Mouse (Mus musculus) hindbrain, embryonic 13.5 days (tissue): ENCODE results near the gene Sco1. TPM values are rescaled to one million over a fixed set of nuclear protein-coding genes. Genes with fewer than 3 reads are reported as not detected.

Experiments
- ATAC-seq: fragments of 200-750 bp; cut with Nextera tagmentation; 2 replicates; pipeline ENCODE4 v1.8.0; 2017; ENCODE audit warnings: moderate TSS enrichment; ENCODE audit not compliant: low FRiP score
- H3K27ac ChIP-seq: fragments of 300-500 bp; sonication (generic); 2 replicates; pipeline ENCODE4 v1.5.1; 2015; ENCODE audit warnings: inconsistent platforms, mild to moderate bottlenecking, moderate library complexity
- H3K27me3 ChIP-seq: fragments of 300-500 bp; sonication (generic); 2 replicates; pipeline ENCODE4 v1.6.1; 2015; ENCODE audit warnings: mild to moderate bottlenecking, inconsistent platforms
- H3K36me3 ChIP-seq: fragments of 300-500 bp; sonication (generic); 2 replicates; pipeline ENCODE4 v1.6.1; 2015; ENCODE audit warnings: mild to moderate bottlenecking, inconsistent platforms
- H3K4me1 ChIP-seq: fragments of 300-500 bp; sonication (generic); replicated peaks from 2 replicates; pipeline ENCODE4 v1.6.1; 2015; ENCODE audit warnings: inconsistent platforms
- H3K4me2 ChIP-seq: fragments of 300-500 bp; sonication (generic); 2 replicates; pipeline ENCODE4 v1.6.1; 2015; ENCODE audit warnings: inconsistent platforms, mild to moderate bottlenecking, moderate library complexity
- H3K4me3 ChIP-seq: fragments of 300-500 bp; sonication (generic); 2 replicates; pipeline ENCODE4 v1.5.1; 2015; ENCODE audit warnings: mild to moderate bottlenecking, inconsistent platforms
- H3K9ac ChIP-seq: fragments of 300-500 bp; sonication (generic); 2 replicates; pipeline ENCODE4 v1.6.1; 2015; ENCODE audit warnings: mild to moderate bottlenecking, inconsistent platforms
- H3K9me3 ChIP-seq: fragments of 300-500 bp; sonication (generic); 2 replicates; pipeline ENCODE4 v1.6.1; 2016; ENCODE audit warnings: inconsistent platforms
- WGBS: fragments of 180-500 bp; shearing (Covaris S2); methylation state at CpG from one replicate; pipeline ENCODE4 v1.1.7; 2015; 5-methylcytosine and 5-hydroxymethylcytosine counted together
- polyA plus RNA-seq: library from polyadenylated mRNA; unstranded; fragments of >200 nt; fragmentation: Nextera tagmentation; extraction: Ambion mirVana; gene quantifications from 2 replicates; pipeline ENCODE4 v1.2.1, GENCODE M21; 2015

Gene Sco1
- polyA plus RNA-seq, 1 experiment from 2014 or later, result 13.1 TPM

- WGBS, result 16% methylated on average over 6 of the region's 6 CpGs
- Histone ChIP-seq H3K9me3 (no peaks in the 10 kb centered on the region), H3K36me3 (no peaks in the 10 kb centered on the region), H3K4me2 (peak overlapping the region; percentile 59), H3K9ac (no peak overlapping the region), H3K4me3 (no peak overlapping the region), H3K27me3 (peaks cover 7% of the 10 kb centered on the region; the same call in 1 of the 2 replicates), H3K27ac (no peak overlapping the region), H3K4me1 (peaks cover 22% of the 10 kb centered on the region)
- ATAC-seq, result no peak
Measured at GRCm38 (mm10) chr11:67023802-67024340, 28.6 kb upstream of the Sco1 start.

GRCm38 (mm10) chr11:67024867-67025477, 27.5 kb upstream of the Sco1 start, which contains the start of gene Tmem220:
TSS of gene Tmem220 (plus strand) at chr11:67025154.
- Histone ChIP-seq H3K27ac (0 out of 2 replicates have a peak within 1 kb of the TSS, but pooled peaks have one; percentile 19), H3K4me3 (peak within 1 kb of the TSS; percentile 44), H3K4me2 (peak within 1 kb of the TSS; percentile 59), H3K9me3 (no peaks in the 10 kb centered on the region), H3K27me3 (peaks cover 5% of the 10 kb centered on the region; the same call in 1 of the 2 replicates), H3K4me1 (peaks cover 20% of the 10 kb centered on the region), H3K36me3 (no peaks in the 10 kb centered on the region), H3K9ac (peak within 1 kb of the TSS; percentile 67)
- WGBS, result 2% methylated on average over 35 of the region's 35 CpGs
- ATAC-seq, result peak; percentile 93

- no peaks in the 10 kb centered on the region for H3K27me3 ChIP-seq
- no peak overlapping the region for H3K4me2 ChIP-seq
- no peaks in the 10 kb centered on the region for H3K9me3 ChIP-seq
- H3K27ac ChIP-seq, result no peak overlapping the region
- H3K4me1 ChIP-seq, result no peaks in the 10 kb centered on the region
- H3K36me3 ChIP-seq, result peaks cover under 1% of the 10 kb centered on the region; the same call in 1 of the 2 replicates
- ATAC-seq, result no peak
- 56% methylated on average over 16 of the region's 16 CpGs for WGBS
- no peak overlapping the region for H3K4me3 ChIP-seq
- no peak overlapping the region for H3K9ac ChIP-seq
Measured at GRCm38 (mm10) chr11:67030904-67031602, 21.4 kb upstream of the Sco1 start.

GRCm38 (mm10) chr11:67031603-67031915, 20.9 kb upstream of the Sco1 start:
- Histone ChIP-seq H3K4me2 (no peak overlapping the region), H3K27ac (no peak overlapping the region), H3K9ac (no peak overlapping the region), H3K27me3 (no peaks in the 10 kb centered on the region), H3K4me3 (no peak overlapping the region), H3K36me3 (peaks cover 5% of the 10 kb centered on the region), H3K4me1 (no peaks in the 10 kb centered on the region), H3K9me3 (no peaks in the 10 kb centered on the region)
- WGBS, result 75% methylated on average over 2 of the region's 2 CpGs
- ATAC-seq, result no peak

GRCm38 (mm10) chr11:67034775-67035485, 17.5 kb upstream of the Sco1 start:
- ATAC-seq, result no peak
- H3K4me2 ChIP-seq, result no peak overlapping the region
- no peak overlapping the region for H3K9ac ChIP-seq
- H3K4me1 ChIP-seq, result no peaks in the 10 kb centered on the region
- WGBS, result 87% methylated on average over 4 of the region's 4 CpGs
- H3K9me3 ChIP-seq, result no peaks in the 10 kb centered on the region
- no peaks in the 10 kb centered on the region for H3K27me3 ChIP-seq
- H3K36me3 ChIP-seq, result peaks cover 33% of the 10 kb centered on the region
- no peak overlapping the region for H3K27ac ChIP-seq
- H3K4me3 ChIP-seq, result no peak overlapping the region

GRCm38 (mm10) chr11:67036229-67036628, 16.2 kb upstream of the Sco1 start:
- no peak for ATAC-seq
- H3K4me1 ChIP-seq, result no peaks in the 10 kb centered on the region
- H3K9ac ChIP-seq, result no peak overlapping the region
- H3K9me3 ChIP-seq, result no peaks in the 10 kb centered on the region
- no peaks in the 10 kb centered on the region for H3K27me3 ChIP-seq
- no peak overlapping the region for H3K27ac ChIP-seq
- WGBS, result 91% methylated on average over 6 of the region's 6 CpGs
- no peak overlapping the region for H3K4me2 ChIP-seq
- no peak overlapping the region for H3K4me3 ChIP-seq
- H3K36me3 ChIP-seq, result peaks cover 46% of the 10 kb centered on the region

GRCm38 (mm10) chr11:67036892-67037291, 15.6 kb upstream of the Sco1 start:
- Histone ChIP-seq H3K9me3 (no peaks in the 10 kb centered on the region), H3K27me3 (no peaks in the 10 kb centered on the region), H3K36me3 (peaks cover 53% of the 10 kb centered on the region), H3K4me1 (no peaks in the 10 kb centered on the region), H3K27ac (no peak overlapping the region), H3K4me3 (no peak overlapping the region), H3K9ac (no peak overlapping the region), H3K4me2 (no peak overlapping the region)
- WGBS, result 94% methylated on average over 9 of the region's 9 CpGs
- ATAC-seq, result no peak

- no peak overlapping the region for H3K9ac ChIP-seq
- WGBS, result 93% methylated on average over 3 of the region's 3 CpGs
- no peak overlapping the region for H3K4me2 ChIP-seq
- no peak for ATAC-seq
- no peaks in the 10 kb centered on the region for H3K9me3 ChIP-seq
- no peaks in the 10 kb centered on the region for H3K27me3 ChIP-seq
- peaks cover 59% of the 10 kb centered on the region for H3K36me3 ChIP-seq
- no peak overlapping the region for H3K27ac ChIP-seq
- no peaks in the 10 kb centered on the region for H3K4me1 ChIP-seq
- no peak overlapping the region for H3K4me3 ChIP-seq
Measured at GRCm38 (mm10) chr11:67039799-67040198, 12.7 kb upstream of the Sco1 start.

- H3K4me2 ChIP-seq, result no peak overlapping the region
- H3K4me1 ChIP-seq, result no peaks in the 10 kb centered on the region
- 97% methylated on average over 6 of the region's 6 CpGs for WGBS
- H3K9me3 ChIP-seq, result no peaks in the 10 kb centered on the region
- H3K9ac ChIP-seq, result no peak overlapping the region
- H3K27ac ChIP-seq, result no peak overlapping the region
- peaks cover 61% of the 10 kb centered on the region for H3K36me3 ChIP-seq
- no peak for ATAC-seq
- no peaks in the 10 kb centered on the region for H3K27me3 ChIP-seq
- H3K4me3 ChIP-seq, result no peak overlapping the region
Measured at GRCm38 (mm10) chr11:67040483-67040882, 12.0 kb upstream of the Sco1 start.

- Histone ChIP-seq H3K4me1 (no peaks in the 10 kb centered on the region), H3K9ac (no peak overlapping the region), H3K9me3 (no peaks in the 10 kb centered on the region), H3K27ac (no peak overlapping the region), H3K27me3 (no peaks in the 10 kb centered on the region), H3K4me2 (no peak overlapping the region), H3K4me3 (no peak overlapping the region), H3K36me3 (peaks cover 55% of the 10 kb centered on the region)
- no peak for ATAC-seq
- 35% methylated on average over 8 of the region's 8 CpGs for WGBS
Measured at GRCm38 (mm10) chr11:67043007-67043406, 9.5 kb upstream of the Sco1 start.

- no peaks in the 10 kb centered on the region for H3K27me3 ChIP-seq
- H3K27ac ChIP-seq, result no peak overlapping the region
- no peaks in the 10 kb centered on the region for H3K4me1 ChIP-seq
- no peak for ATAC-seq
- peaks cover 50% of the 10 kb centered on the region for H3K36me3 ChIP-seq
- no peak overlapping the region for H3K9ac ChIP-seq
- no peak overlapping the region for H3K4me2 ChIP-seq
- 87% methylated on average over 6 of the region's 6 CpGs for WGBS
- H3K9me3 ChIP-seq, result no peaks in the 10 kb centered on the region
- H3K4me3 ChIP-seq, result no peak overlapping the region
Measured at GRCm38 (mm10) chr11:67044959-67045358, 7.5 kb upstream of the Sco1 start.

GRCm38 (mm10) chr11:67047199-67047598, 5.3 kb upstream of the Sco1 start:
- Histone ChIP-seq H3K4me3 (no peak overlapping the region), H3K9me3 (no peaks in the 10 kb centered on the region), H3K36me3 (peaks cover 29% of the 10 kb centered on the region), H3K9ac (no peak overlapping the region), H3K4me2 (no peak overlapping the region), H3K4me1 (peaks cover 9% of the 10 kb centered on the region; the same call in 1 of the 2 replicates), H3K27me3 (no peaks in the 10 kb centered on the region), H3K27ac (no peak overlapping the region)
- WGBS, result 91% methylated on average over 5 of the region's 5 CpGs
- ATAC-seq, result no peak
